Mouse (Mus musculus) intestine, embryonic 16.5 days (tissue): Measurements from ENCODE around the gene Gm20388. TPM values are rescaled to one million over a fixed set of nuclear protein-coding genes. Genes with fewer than 3 reads are reported as not detected.

ENCODE experiments used
- ATAC-seq: fragments of 200-750 bp; cut with Nextera tagmentation; 2 replicates; pipeline ENCODE4 v1.8.0; 2017; ENCODE audit warnings: moderate TSS enrichment, moderate library complexity
- H3K27ac ChIP-seq: fragments of 300-500 bp; sonication (generic); 2 replicates; pipeline ENCODE4 v1.5.1; 2014; ENCODE audit warnings: mild to moderate bottlenecking, low read length
- H3K27me3 ChIP-seq: fragments of 300-500 bp; sonication (generic); replicated peaks from 2 replicates; pipeline ENCODE4 v1.6.1; 2014; ENCODE audit warnings: low read length, control low read depth, mixed read lengths; ENCODE audit not compliant: control insufficient read depth, insufficient read depth
- H3K36me3 ChIP-seq: fragments of 300-500 bp; sonication (generic); 2 replicates; pipeline ENCODE4 v1.6.1; 2014; ENCODE audit warnings: low read length, control low read depth; ENCODE audit not compliant: control insufficient read depth, insufficient read depth
- H3K4me1 ChIP-seq: fragments of 300-500 bp; sonication (generic); 2 replicates; pipeline ENCODE4 v1.6.1; 2014; ENCODE audit warnings: low read length, control low read depth, mixed read lengths; ENCODE audit not compliant: control insufficient read depth, insufficient read depth
- H3K4me2 ChIP-seq: fragments of 300-500 bp; sonication (generic); 2 replicates; pipeline ENCODE4 v1.6.1; 2014; ENCODE audit warnings: low read depth, low read length, control low read depth
- H3K4me3 ChIP-seq: fragments of 300-500 bp; sonication (generic); 2 replicates; pipeline ENCODE4 v1.5.1; 2014; ENCODE audit warnings: mild to moderate bottlenecking, low read length
- H3K9ac ChIP-seq: fragments of 300-500 bp; sonication (generic); 2 replicates; pipeline ENCODE4 v1.6.1; 2014; ENCODE audit warnings: low read depth, low read length
- H3K9me3 ChIP-seq: fragments of 300-500 bp; sonication (generic); 2 replicates; pipeline ENCODE4 v1.6.1; 2016; ENCODE audit warnings: low read length, control low read depth; ENCODE audit not compliant: control insufficient read depth
- WGBS: fragments of 180-500 bp; shearing (Covaris S2); extraction: QIAGEN DNeasy Blood & Tissue Kit; methylation state at CpG from one replicate; pipeline ENCODE4 v1.1.7; 2014; 5-methylcytosine and 5-hydroxymethylcytosine counted together
- polyA plus RNA-seq: library from polyadenylated mRNA; unstranded; fragments of >200 nt; fragmentation: Nextera tagmentation; extraction: Ambion mirVana; gene quantifications from 2 replicates; pipeline ENCODE4 v1.2.1, GENCODE M21; 2015

Gm20388 gene
- polyA plus RNA-seq, 1 experiment from 2014 or later = 5.8 TPM

DNA sequence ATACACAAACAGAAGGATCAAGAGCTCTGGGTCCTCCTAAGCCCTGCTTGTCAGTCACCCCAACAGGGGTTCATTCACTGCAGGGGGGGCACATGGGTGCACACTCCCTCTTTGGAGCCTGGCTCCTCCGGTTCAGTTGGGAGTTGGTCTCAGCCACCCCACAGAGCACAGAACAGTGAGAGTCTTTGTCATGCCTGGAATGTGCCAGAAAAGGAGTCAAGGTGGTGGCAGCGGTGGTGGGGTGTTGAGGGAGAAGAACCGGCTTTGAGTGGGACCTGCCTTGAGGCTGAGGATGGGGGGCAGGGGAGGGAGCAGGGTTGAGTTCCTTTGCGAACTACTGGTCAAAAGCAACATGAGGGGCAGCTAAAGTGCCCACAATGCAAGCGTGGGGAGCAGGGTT is 719.4 kb downstream of the Gm20388 start:
- no peak for ATAC-seq
- 0 out of 2 replicates have a peak, but pooled peaks cover 4% of the 10 kb centered on the region for H3K9me3 ChIP-seq
- no peak overlapping the region for H3K4me2 ChIP-seq
- H3K36me3 ChIP-seq = no peaks in the 10 kb centered on the region
- WGBS = 55% methylated on average over 5 of the region's 5 CpGs
- no peak overlapping the region for H3K4me3 ChIP-seq
- H3K4me1 ChIP-seq = peaks cover 8% of the 10 kb centered on the region
- H3K9ac ChIP-seq = no peak overlapping the region
- H3K27me3 ChIP-seq = peaks cover under 1% of the 10 kb centered on the region; the same call in 1 of the 2 replicates
- no peak overlapping the region for H3K27ac ChIP-seq

- H3K36me3 ChIP-seq = no peaks in the 10 kb centered on the region
- peaks cover 5% of the 10 kb centered on the region; the same call in 1 of the 2 replicates for H3K27me3 ChIP-seq
- H3K4me2 ChIP-seq = no peak overlapping the region
- H3K4me1 ChIP-seq = peaks cover 8% of the 10 kb centered on the region
- H3K27ac ChIP-seq = no peak overlapping the region
- H3K9ac ChIP-seq = no peak overlapping the region
- H3K4me3 ChIP-seq = no peak overlapping the region
- no peak for ATAC-seq
- WGBS = 55% methylated on average over 6 of the region's 6 CpGs
- 0 out of 2 replicates have a peak, but pooled peaks cover 4% of the 10 kb centered on the region for H3K9me3 ChIP-seq
Observed at GRCm38 (mm10) chr8:120630848-120631247, 720.2 kb downstream of the Gm20388 start.

- Histone ChIP-seq H3K9ac (no peak overlapping the region), H3K27ac (no peak overlapping the region), H3K27me3 (peaks cover 5% of the 10 kb centered on the region; the same call in 1 of the 2 replicates), H3K9me3 (0 out of 2 replicates have a peak, but pooled peaks cover 4% of the 10 kb centered on the region), H3K4me1 (peaks cover 8% of the 10 kb centered on the region), H3K4me3 (no peak overlapping the region), H3K4me2 (no peak overlapping the region), H3K36me3 (no peaks in the 10 kb centered on the region)
- no peak for ATAC-seq
- 85% methylated on average over 21 of the region's 21 CpGs for WGBS
Observed at GRCm38 (mm10) chr8:120631441-120632375, 721.1 kb downstream of the Gm20388 start.

- 45% methylated on average over 17 of the region's 17 CpGs for WGBS
- H3K27ac ChIP-seq = no peak overlapping the region
- H3K4me1 ChIP-seq = peaks cover 8% of the 10 kb centered on the region
Observed at GRCm38 (mm10) chr8:120632969-120633664, 722.5 kb downstream of the Gm20388 start.

DNA sequence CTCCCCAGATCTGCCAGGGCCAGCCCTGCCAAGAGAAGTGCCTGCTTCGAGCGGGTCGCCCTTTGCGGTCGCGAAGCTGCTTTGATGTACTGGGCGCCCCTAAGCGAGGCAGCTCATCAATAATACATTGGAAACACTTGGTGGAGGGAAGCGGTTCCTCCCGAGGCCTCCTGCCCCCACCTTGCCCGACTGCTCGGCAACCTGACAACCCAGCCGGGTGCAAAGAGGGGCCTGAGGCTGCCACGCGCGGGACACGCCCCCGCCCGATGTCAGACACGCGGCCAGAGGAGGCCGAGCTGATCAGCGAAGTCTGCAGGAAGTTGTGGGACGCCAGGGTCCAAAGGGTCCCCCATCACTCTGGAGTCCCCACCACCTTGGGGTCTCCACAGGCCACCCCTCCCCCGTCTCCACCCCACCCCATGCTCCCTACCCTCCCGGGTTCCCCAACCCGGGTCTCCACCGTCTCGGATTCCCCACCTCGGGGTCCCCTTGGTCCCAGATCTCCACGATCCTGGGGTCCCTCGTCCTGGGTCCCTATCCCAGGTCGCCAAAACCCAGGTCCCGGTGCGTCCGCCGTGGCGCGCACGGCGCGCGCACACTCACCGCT is 723.1 kb downstream of the Gm20388 start:
- ATAC-seq = peak; percentile 45
- Histone ChIP-seq H3K4me3 (peak overlapping the region; percentile 71), H3K4me2 (peak overlapping the region; percentile 100), H3K4me1 (peaks cover 8% of the 10 kb centered on the region), H3K27me3 (peaks cover 5% of the 10 kb centered on the region; the same call in 1 of the 2 replicates), H3K9me3 (0 out of 2 replicates have a peak, but pooled peaks cover 4% of the 10 kb centered on the region), H3K27ac (no peak overlapping the region), H3K36me3 (no peaks in the 10 kb centered on the region), H3K9ac (peak overlapping the region; percentile 72)
- WGBS = 2% methylated on average over 44 of the region's 44 CpGs

More at GRCm38 (mm10) chr8:120632969-120633664, 722.5 kb downstream of the Gm20388 start:
- ATAC-seq = no peak
- H3K9ac ChIP-seq = no peak overlapping the region
- H3K27me3 ChIP-seq = peaks cover 5% of the 10 kb centered on the region; the same call in 1 of the 2 replicates
- H3K36me3 ChIP-seq = no peaks in the 10 kb centered on the region
- H3K4me2 ChIP-seq = peak overlapping the region; percentile 100
- peak overlapping the region; percentile 71; the same call in 1 of the 2 replicates for H3K4me3 ChIP-seq
- 0 out of 2 replicates have a peak, but pooled peaks cover 4% of the 10 kb centered on the region for H3K9me3 ChIP-seq

DNA sequence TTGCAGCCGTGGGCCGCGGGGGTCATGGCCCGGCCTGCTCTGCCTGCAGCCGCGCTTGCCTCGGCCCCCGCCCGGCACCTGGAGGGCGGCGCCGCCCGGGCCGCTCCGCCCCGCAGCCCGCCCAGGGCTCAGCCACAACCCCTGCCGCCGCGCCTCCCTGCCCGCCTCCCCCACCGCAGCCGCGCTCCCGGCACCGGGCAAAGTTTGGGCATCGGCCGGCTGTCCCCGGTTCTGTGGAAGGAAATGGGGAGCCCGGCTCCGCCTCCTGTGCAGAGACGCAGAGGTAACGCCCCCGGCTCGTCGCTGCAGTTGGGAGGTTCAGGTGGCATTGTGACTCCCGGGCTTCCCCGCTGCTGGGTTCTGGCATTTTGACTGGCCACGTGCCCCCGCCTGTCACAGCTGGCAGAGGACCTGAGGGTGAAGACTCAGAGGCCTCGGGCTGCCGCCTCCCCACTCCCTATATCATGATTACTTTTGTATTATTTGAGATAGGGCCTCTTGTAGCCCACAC is 723.7 kb downstream of the Gm20388 start:
- H3K4me1 ChIP-seq = peaks cover 8% of the 10 kb centered on the region
- H3K27ac ChIP-seq = no peak overlapping the region
- peak overlapping the region; percentile 100 for H3K4me2 ChIP-seq
- H3K9ac ChIP-seq = peak overlapping the region; percentile 72
- ATAC-seq = peak; percentile 82
- peak overlapping the region; percentile 71 for H3K4me3 ChIP-seq
- WGBS = under 1% methylated on average over 37 of the region's 42 CpGs
- H3K9me3 ChIP-seq = 0 out of 2 replicates have a peak, but pooled peaks cover 4% of the 10 kb centered on the region
- H3K36me3 ChIP-seq = no peaks in the 10 kb centered on the region
- peaks cover 5% of the 10 kb centered on the region; the same call in 1 of the 2 replicates for H3K27me3 ChIP-seq

DNA sequence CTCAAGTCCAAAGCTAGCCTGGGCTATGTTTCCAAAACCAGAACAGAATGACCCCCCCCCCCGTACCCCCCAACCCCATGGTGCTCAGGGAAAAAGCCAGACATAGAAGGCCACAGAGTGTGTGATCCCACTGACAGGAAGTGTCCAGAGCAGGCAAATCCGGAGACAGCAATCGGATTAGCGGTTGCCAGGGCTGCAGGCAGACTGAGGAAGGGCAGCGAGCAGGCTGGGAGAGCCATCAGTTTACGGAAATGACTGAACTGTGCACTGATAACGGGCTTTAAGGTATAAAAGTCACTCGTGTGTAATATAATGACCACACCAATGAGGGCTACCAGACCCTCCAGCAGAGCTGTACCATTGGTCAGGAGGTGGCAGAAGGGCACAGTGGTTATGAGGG is 730.6 kb downstream of the Gm20388 start:
- Histone ChIP-seq H3K36me3 (no peaks in the 10 kb centered on the region), H3K9me3 (no peaks in the 10 kb centered on the region), H3K9ac (no peak overlapping the region), H3K27me3 (no peaks in the 10 kb centered on the region), H3K4me3 (no peak overlapping the region), H3K4me2 (no peak overlapping the region), H3K27ac (no peak overlapping the region), H3K4me1 (no peaks in the 10 kb centered on the region)
- peak; percentile 43; the same call in 1 of the 2 replicates for ATAC-seq
- WGBS = 29% methylated on average over 8 of the region's 8 CpGs

GRCm38 (mm10) chr8:120642031-120642662 is 731.5 kb downstream of the Gm20388 start:
- H3K9ac ChIP-seq = no peak overlapping the region
- H3K4me2 ChIP-seq = no peak overlapping the region
- H3K27ac ChIP-seq = no peak overlapping the region
- H3K36me3 ChIP-seq = no peaks in the 10 kb centered on the region
- H3K4me1 ChIP-seq = no peaks in the 10 kb centered on the region
- no peak for ATAC-seq
- H3K4me3 ChIP-seq = no peak overlapping the region
- H3K9me3 ChIP-seq = no peaks in the 10 kb centered on the region
- WGBS = 80% methylated on average over 10 of the region's 10 CpGs
- H3K27me3 ChIP-seq = no peaks in the 10 kb centered on the region
